Mouse (Mus musculus) CD4-positive, CD25-positive, alpha-beta regulatory T cell, adult 4 months (primary cell): Measurements from ENCODE around the gene Ntrk3. TPM values are rescaled to one million over a fixed set of nuclear protein-coding genes. Genes with fewer than 3 reads are reported as not detected.

Source experiments
- ATAC-seq: one replicate; pipeline ENCODE4 v1.8.0; 2017
- polyA plus RNA-seq, 2 experiments: library from polyadenylated mRNA; unstranded; fragments of 100-300 nt; shearing (Covaris generic); gene quantifications; one replicate each; pipeline ENCODE4 v1.2.1; 2017

Gene Ntrk3
- polyA plus RNA-seq, 2 experiments from 2014 or later: 7.9 to 13.4 TPM

- ATAC-seq: no peak
Measured at GRCm38 (mm10) chr7:78326185-78326584, 411.6 kb downstream of the Ntrk3 start.

GRCm38 (mm10) chr7:78318640-78319039 is 419.2 kb downstream of the Ntrk3 start:
- no peak for ATAC-seq

- no peak for ATAC-seq
Measured at GRCm38 (mm10) chr7:78305770-78306169, 432.0 kb downstream of the Ntrk3 start.

- ATAC-seq: no peak
Measured at GRCm38 (mm10) chr7:78305029-78305428, 432.8 kb downstream of the Ntrk3 start.

- no peak for ATAC-seq
Measured at GRCm38 (mm10) chr7:78297290-78297689, 440.5 kb downstream of the Ntrk3 start.

GRCm38 (mm10) chr7:78294322-78294721 is 443.5 kb downstream of the Ntrk3 start:
- ATAC-seq: no peak

GRCm38 (mm10) chr7:78290186-78290585 is 447.6 kb downstream of the Ntrk3 start:
- no peak for ATAC-seq

- no peak for ATAC-seq
Measured at GRCm38 (mm10) chr7:78286516-78287238, 451.1 kb downstream of the Ntrk3 start.

- no peak for ATAC-seq
Measured at GRCm38 (mm10) chr7:78269506-78270250, 468.1 kb downstream of the Ntrk3 start.

- ATAC-seq: no peak
Measured at GRCm38 (mm10) chr7:78267461-78268007, 470.3 kb downstream of the Ntrk3 start.

GRCm38 (mm10) chr7:78264432-78265002 is 473.3 kb downstream of the Ntrk3 start:
- no peak for ATAC-seq

- ATAC-seq: no peak
Measured at GRCm38 (mm10) chr7:78261420-78262125, 476.2 kb downstream of the Ntrk3 start.

- ATAC-seq: no peak
Measured at GRCm38 (mm10) chr7:78258151-78258550, 479.7 kb downstream of the Ntrk3 start.

- ATAC-seq: no peak
Measured at GRCm38 (mm10) chr7:78253777-78254385, 483.9 kb downstream of the Ntrk3 start.

GRCm38 (mm10) chr7:78248119-78248642 is 489.6 kb downstream of the Ntrk3 start:
- no peak for ATAC-seq

GRCm38 (mm10) chr7:78239012-78239411 is 498.8 kb downstream of the Ntrk3 start:
- ATAC-seq: no peak

GRCm38 (mm10) chr7:78221668-78222067 is 516.1 kb downstream of the Ntrk3 start:
- ATAC-seq: no peak

GRCm38 (mm10) chr7:78220949-78221348 is 516.9 kb downstream of the Ntrk3 start:
- ATAC-seq: no peak

- ATAC-seq: no peak
Measured at GRCm38 (mm10) chr7:78190931-78191653, 546.7 kb downstream of the Ntrk3 start.

- no peak for ATAC-seq
Measured at GRCm38 (mm10) chr7:78185578-78185977, 552.2 kb downstream of the Ntrk3 start.

- ATAC-seq: no peak
Measured at GRCm38 (mm10) chr7:78183396-78183795, 554.4 kb downstream of the Ntrk3 start.
